Mouse (Mus musculus) testis, adult 2 months (tissue): ENCODE results near the gene Gstm4. TPM values are rescaled to one million over a fixed set of nuclear protein-coding genes. Genes with fewer than 3 reads are reported as not detected.
A peak's percentile ranks its signal among the peaks of the same experiment; 100 is the strongest.

Experiments
- H3K27ac ChIP-seq: fragments of 200-500 bp; 2 replicates; pipeline ENCODE4 v1.5.1; 2012; ENCODE audit warnings: low read depth, low read length; ENCODE audit not compliant: control insufficient read depth, insufficient read depth
- H3K27me3 ChIP-seq: fragments of 200-500 bp; 2 replicates; pipeline ENCODE4 v1.6.1; 2012; ENCODE audit warnings: mild to moderate bottlenecking, low read length, moderate library complexity; ENCODE audit not compliant: control insufficient read depth, insufficient read depth
- H3K36me3 ChIP-seq: fragments of 200-500 bp; 2 replicates; pipeline ENCODE4 v1.6.1; 2012; ENCODE audit warnings: mild to moderate bottlenecking, low read length; ENCODE audit not compliant: control insufficient read depth, insufficient read depth
- H3K4me1 ChIP-seq: fragments of 200-500 bp; 2 replicates; pipeline ENCODE4 v1.6.1; 2012; ENCODE audit warnings: low read length; ENCODE audit not compliant: control insufficient read depth, insufficient read depth
- H3K4me3 ChIP-seq: fragments of 200-500 bp; 2 replicates; pipeline ENCODE4 v1.5.1; 2012; ENCODE audit warnings: low read depth, mild to moderate bottlenecking, low read length, moderate library complexity, mixed read lengths; ENCODE audit not compliant: control insufficient read depth
- CTCF ChIP-seq: fragments of 200-500 bp; IDR thresholded peaks from 2 replicates; pipeline ENCODE4 v1.5.1; 2012; ENCODE audit warnings: low read depth, mild to moderate bottlenecking, inconsistent platforms, low read length, moderate library complexity; ENCODE audit not compliant: control insufficient read depth, insufficient read depth, insufficient replicate concordance
- POLR2A ChIP-seq: fragments of 200-500 bp; IDR thresholded peaks from 2 replicates; pipeline ENCODE4 v1.6.1; 2012; ENCODE audit warnings: low read depth, mild to moderate bottlenecking, inconsistent platforms, low read length, moderate library complexity; ENCODE audit not compliant: control insufficient read depth
- polyA plus RNA-seq: library from polyadenylated mRNA; depleted of rRNA; stranded (reverse); fragments of >200 nt; gene quantifications from 2 replicates; pipeline ENCODE4 v1.2.3, GENCODE M21; 2012

Gstm4 gene
- polyA plus RNA-seq, 1 experiment = 20.7 TPM

GRCm38 (mm10) chr3:108014098-108014973, 30.4 kb downstream of the Gstm4 start:
- TF ChIP-seq POLR2A = 0 out of 2 replicates have a peak, but pooled peaks have one; percentile 20
- TF ChIP-seq CTCF = no peak
- Histone ChIP-seq H3K27ac (peak overlapping the region; percentile 88), H3K4me1 (peaks cover 8% of the 10 kb centered on the region), H3K27me3 (no peaks in the 10 kb centered on the region), H3K36me3 (no peaks in the 10 kb centered on the region), H3K4me3 (peak overlapping the region; percentile 35)

GRCm38 (mm10) chr3:108013331-108013871, 31.3 kb downstream of the Gstm4 start:
- Histone ChIP-seq H3K36me3 (no peaks in the 10 kb centered on the region), H3K4me1 (peaks cover 5% of the 10 kb centered on the region), H3K27ac (peak overlapping the region; percentile 88), H3K27me3 (no peaks in the 10 kb centered on the region), H3K4me3 (peak overlapping the region; percentile 35)
- no peak for TF ChIP-seq CTCF
- no peak for TF ChIP-seq POLR2A

- Histone ChIP-seq H3K27ac (peak overlapping the region; percentile 53; the same call in 1 of the 2 replicates), H3K4me1 (no peaks in the 10 kb centered on the region; the same call in 1 of the 2 replicates), H3K36me3 (no peaks in the 10 kb centered on the region), H3K27me3 (no peaks in the 10 kb centered on the region), H3K4me3 (no peak overlapping the region)
- TF ChIP-seq POLR2A (no peak), CTCF (no peak)
Observed at GRCm38 (mm10) chr3:108011558-108011957, 33.1 kb downstream of the Gstm4 start.

- TF ChIP-seq CTCF = no peak
- TF ChIP-seq POLR2A = no peak
- Histone ChIP-seq H3K36me3 (no peaks in the 10 kb centered on the region), H3K27me3 (no peaks in the 10 kb centered on the region), H3K4me1 (no peaks in the 10 kb centered on the region; the same call in 1 of the 2 replicates), H3K4me3 (no peak overlapping the region), H3K27ac (no peak overlapping the region)
Observed at GRCm38 (mm10) chr3:108010286-108010685, 34.4 kb downstream of the Gstm4 start.

GRCm38 (mm10) chr3:108002021-108002420, 42.7 kb downstream of the Gstm4 start:
- Histone ChIP-seq H3K36me3 (no peaks in the 10 kb centered on the region), H3K4me3 (no peak overlapping the region), H3K27ac (no peak overlapping the region; the same call in 1 of the 2 replicates), H3K4me1 (no peaks in the 10 kb centered on the region; the same call in 1 of the 2 replicates), H3K27me3 (no peaks in the 10 kb centered on the region)
- TF ChIP-seq CTCF = no peak
- TF ChIP-seq POLR2A = no peak

- Histone ChIP-seq H3K4me1 (no peaks in the 10 kb centered on the region; the same call in 1 of the 2 replicates), H3K27me3 (no peaks in the 10 kb centered on the region), H3K27ac (peak overlapping the region; percentile 84), H3K36me3 (no peaks in the 10 kb centered on the region), H3K4me3 (no peak overlapping the region)
- TF ChIP-seq POLR2A (no peak), CTCF (no peak)
Observed at GRCm38 (mm10) chr3:107999491-107999890, 45.2 kb downstream of the Gstm4 start.

- TF ChIP-seq POLR2A = no peak
- TF ChIP-seq CTCF = no peak
- H3K36me3 ChIP-seq = no peaks in the 10 kb centered on the region
- peak overlapping the region; percentile 74; the same call in 1 of the 2 replicates for H3K27ac ChIP-seq
- H3K4me1 ChIP-seq = no peaks in the 10 kb centered on the region; the same call in 1 of the 2 replicates
- H3K4me3 ChIP-seq = no peak overlapping the region
- no peaks in the 10 kb centered on the region for H3K27me3 ChIP-seq
Observed at GRCm38 (mm10) chr3:107998591-107998990, 46.1 kb downstream of the Gstm4 start.
